Mouse (Mus musculus) megakaryocyte, embryonic 14.5 days (primary cell): ENCODE data around the gene Hif1an.

Source experiments
- FLI1 ChIP-seq: IDR thresholded peaks from 2 replicates; pipeline ENCODE4 v1.6.1; 2012; ENCODE audit warnings: low read length, inconsistent platforms, mixed read lengths
- GATA1 ChIP-seq: IDR thresholded peaks from 3 replicates; pipeline ENCODE4 v1.6.1; 2012; ENCODE audit warnings: mixed read lengths, low read length, inconsistent platforms, borderline replicate concordance

GRCm38 (mm10) chr19:44535376-44535775 lies 27.3 kb upstream of the Hif1an start:
- TF ChIP-seq GATA1: no peak
- no peak for TF ChIP-seq FLI1
